Mouse (Mus musculus) liver, adult 2 months (tissue): ENCODE results near the gene Zap70.

Experiments
- CTCF ChIP-seq: fragments of 200-500 bp; IDR thresholded peaks from 2 replicates; pipeline ENCODE4 v1.5.1; 2011; ENCODE audit warnings: low read depth, low read length, control low read depth
- POLR2A ChIP-seq: fragments of 200-500 bp; IDR thresholded peaks from 2 replicates; pipeline ENCODE4 v1.6.1; 2011; ENCODE audit warnings: low read length, control low read depth; ENCODE audit not compliant: insufficient read depth; ENCODE audit errors: extremely low read depth

DNA sequence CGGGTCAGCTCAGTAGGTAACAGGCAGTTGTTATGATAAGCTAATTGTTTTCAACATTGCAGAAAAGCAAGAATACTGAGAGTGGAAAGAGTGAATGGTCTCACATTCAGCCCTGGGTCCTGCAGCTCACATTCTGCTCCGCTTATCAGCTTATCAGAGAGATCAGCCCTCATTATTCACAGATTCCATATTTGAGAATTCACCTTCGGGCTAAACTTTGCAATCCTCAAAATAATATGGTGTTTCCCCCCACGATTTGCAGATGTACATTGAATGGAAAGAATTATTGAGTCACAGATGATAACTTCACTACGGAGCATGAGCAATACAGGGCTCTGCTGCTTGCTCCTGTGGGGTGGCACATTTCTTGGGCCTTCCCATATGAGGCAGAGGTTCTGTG, 7.2 kb downstream of the Zap70 start:
- no peak for TF ChIP-seq POLR2A
- no peak for TF ChIP-seq CTCF
